Mouse (Mus musculus) heart, embryonic 12.5 days (tissue): ENCODE data around the gene Klhl41. TPM values are rescaled to one million over a fixed set of nuclear protein-coding genes. Genes with fewer than 3 reads are reported as not detected.
"Not testable (repeated sequence)": the region's sequence is repeated elsewhere in the genome, so short reads cannot be mapped to it uniquely, and the experiment has no call there.

ENCODE experiments used
- ATAC-seq: fragments of 200-750 bp; cut with Nextera tagmentation; 2 replicates; pipeline ENCODE4 v1.8.0; 2017; ENCODE audit warnings: moderate TSS enrichment, moderate library complexity; ENCODE audit not compliant: insufficient number of reproducible peaks, low FRiP score
- H3K27ac ChIP-seq: fragments of 300-500 bp; sonication (generic); 2 replicates; pipeline ENCODE4 v1.5.1; 2016; ENCODE audit warnings: mild to moderate bottlenecking, moderate library complexity; ENCODE audit not compliant: poor library complexity, severe bottlenecking
- H3K27me3 ChIP-seq: fragments of 300-500 bp; sonication (generic); replicated peaks from 2 replicates; pipeline ENCODE4 v1.6.1; 2016; ENCODE audit warnings: mild to moderate bottlenecking, moderate library complexity
- H3K36me3 ChIP-seq: fragments of 300-500 bp; sonication (generic); 2 replicates; pipeline ENCODE4 v1.6.1; 2016; ENCODE audit warnings: mild to moderate bottlenecking, moderate library complexity
- H3K4me1 ChIP-seq: fragments of 300-500 bp; sonication (generic); replicated peaks from 2 replicates; pipeline ENCODE4 v1.6.1; 2016; ENCODE audit warnings: mild to moderate bottlenecking
- H3K4me2 ChIP-seq: fragments of 300-500 bp; sonication (generic); 2 replicates; pipeline ENCODE4 v1.6.1; 2016; ENCODE audit warnings: mild to moderate bottlenecking, moderate library complexity
- H3K4me3 ChIP-seq: fragments of 300-500 bp; sonication (generic); 2 replicates; pipeline ENCODE4 v1.5.1; 2016; ENCODE audit warnings: mild to moderate bottlenecking
- H3K9ac ChIP-seq: fragments of 300-500 bp; sonication (generic); 2 replicates; pipeline ENCODE4 v1.6.1; 2016; ENCODE audit warnings: mild to moderate bottlenecking, moderate library complexity
- H3K9me3 ChIP-seq: fragments of 300-500 bp; sonication (generic); replicated peaks from 2 replicates; pipeline ENCODE4 v1.6.1; 2016; ENCODE audit warnings: mild to moderate bottlenecking, moderate library complexity
- WGBS: fragments of 180-500 bp; shearing (Covaris S2); methylation state at CpG from one replicate; pipeline ENCODE4 v1.1.7; 2016; 5-methylcytosine and 5-hydroxymethylcytosine counted together
- polyA plus RNA-seq: library from polyadenylated mRNA; unstranded; fragments of >200 nt; fragmentation: Nextera tagmentation; extraction: Ambion mirVana; gene quantifications from 2 replicates; pipeline ENCODE4 v1.2.1, GENCODE M21; 2016

The Klhl41 gene
- 16.6 and 17.3 TPM in 2 replicates for polyA plus RNA-seq

- Histone ChIP-seq H3K27me3 (no peaks in the 10 kb centered on the region), H3K27ac (peak within 1 kb of the TSS; percentile 74), H3K9ac (peak within 1 kb of the TSS; percentile 56), H3K4me3 (peak within 1 kb of the TSS; percentile 40), H3K36me3 (peaks cover 12% of the 10 kb centered on the region; the same call in 1 of the 2 replicates), H3K4me1 (peaks cover 10% of the 10 kb centered on the region; the same call in 1 of the 2 replicates), H3K9me3 (no peaks in the 10 kb centered on the region), H3K4me2 (peak within 1 kb of the TSS; percentile 63)
- no peak for ATAC-seq
- WGBS: 52% methylated on average over 9 of the region's 9 CpGs
Measured at GRCm38 (mm10) chr2:69669853-69670252, at the start of gene Klhl41. Gene Klhl41 (plus strand): TSS chr2:69670120.

- H3K4me2 ChIP-seq: no peak overlapping the region
- no peaks in the 10 kb centered on the region; the same call in 1 of the 2 replicates for H3K9me3 ChIP-seq
- H3K36me3 ChIP-seq: no peaks in the 10 kb centered on the region
- H3K9ac ChIP-seq: no peak overlapping the region
- 0 out of 2 replicates have a peak, but pooled peaks cover 4% of the 10 kb centered on the region for H3K27me3 ChIP-seq
- 81% methylated on average over 17 of the region's 17 CpGs for WGBS
- no peak overlapping the region for H3K27ac ChIP-seq
- no peak for ATAC-seq
- H3K4me1 ChIP-seq: no peaks in the 10 kb centered on the region
- no peak overlapping the region for H3K4me3 ChIP-seq
Measured at GRCm38 (mm10) chr2:69629215-69629614, 40.7 kb upstream of the Klhl41 start.

- 80% methylated on average over 6 of the region's 6 CpGs for WGBS
- Histone ChIP-seq H3K9ac (no peak overlapping the region), H3K27ac (no peak overlapping the region), H3K4me1 (no peaks in the 10 kb centered on the region), H3K4me2 (no peak overlapping the region), H3K36me3 (no peaks in the 10 kb centered on the region), H3K27me3 (0 out of 2 replicates have a peak, but pooled peaks cover 7% of the 10 kb centered on the region), H3K9me3 (no peaks in the 10 kb centered on the region; the same call in 1 of the 2 replicates), H3K4me3 (no peak overlapping the region)
- no peak for ATAC-seq
Measured at GRCm38 (mm10) chr2:69629914-69630313, 40.0 kb upstream of the Klhl41 start.

- 83% methylated on average over 5 of the region's 5 CpGs for WGBS
- Histone ChIP-seq H3K9me3 (no peaks in the 10 kb centered on the region; the same call in none of the 2 replicates), H3K4me2 (no peak overlapping the region), H3K9ac (no peak overlapping the region), H3K4me3 (no peak overlapping the region), H3K4me1 (no peaks in the 10 kb centered on the region), H3K27ac (no peak overlapping the region), H3K27me3 (0 out of 2 replicates have a peak, but pooled peaks cover 7% of the 10 kb centered on the region), H3K36me3 (no peaks in the 10 kb centered on the region)
- ATAC-seq: no peak
Measured at GRCm38 (mm10) chr2:69630792-69631191, 39.1 kb upstream of the Klhl41 start.

- Histone ChIP-seq H3K27me3 (0 out of 2 replicates have a peak, but pooled peaks cover 7% of the 10 kb centered on the region), H3K4me3 (no peak overlapping the region), H3K4me1 (no peaks in the 10 kb centered on the region), H3K9me3 (no peaks in the 10 kb centered on the region; the same call in none of the 2 replicates), H3K9ac (no peak overlapping the region), H3K36me3 (no peaks in the 10 kb centered on the region), H3K4me2 (no peak overlapping the region), H3K27ac (no peak overlapping the region)
- WGBS: 73% methylated on average over 2 of the region's 2 CpGs
- no peak for ATAC-seq
Measured at GRCm38 (mm10) chr2:69631449-69631848, 38.5 kb upstream of the Klhl41 start.

GRCm38 (mm10) chr2:69635064-69635701, 34.7 kb upstream of the Klhl41 start:
- 11% methylated on average over 11 of the region's 11 CpGs for WGBS
- H3K9ac ChIP-seq: peak overlapping the region; percentile 53

GRCm38 (mm10) chr2:69635807-69636206, 34.1 kb upstream of the Klhl41 start:
- Histone ChIP-seq H3K27ac (no peak overlapping the region), H3K4me3 (no peak overlapping the region), H3K36me3 (no peaks in the 10 kb centered on the region), H3K27me3 (0 out of 2 replicates have a peak, but pooled peaks cover 7% of the 10 kb centered on the region), H3K9me3 (peaks cover 2% of the 10 kb centered on the region), H3K4me1 (no peaks in the 10 kb centered on the region), H3K9ac (no peak overlapping the region), H3K4me2 (no peak overlapping the region)
- ATAC-seq: no peak
- WGBS: 61% methylated on average over 6 of the region's 6 CpGs

More at GRCm38 (mm10) chr2:69635064-69635701, 34.7 kb upstream of the Klhl41 start:
- H3K4me1 ChIP-seq: no peaks in the 10 kb centered on the region
- ATAC-seq: no peak; the same call in 1 of the 2 replicates
- peak overlapping the region; percentile 57 for H3K4me2 ChIP-seq
- 0 out of 2 replicates have a peak, but pooled peaks cover 7% of the 10 kb centered on the region for H3K27me3 ChIP-seq
- peak overlapping the region; percentile 48 for H3K4me3 ChIP-seq
- H3K27ac ChIP-seq: no peak overlapping the region
- H3K9me3 ChIP-seq: peaks cover 2% of the 10 kb centered on the region
- no peaks in the 10 kb centered on the region for H3K36me3 ChIP-seq

GRCm38 (mm10) chr2:69637989-69638388, 31.9 kb upstream of the Klhl41 start:
- not testable (repeated sequence) for H3K9me3 ChIP-seq, H3K27me3 ChIP-seq, H3K4me3 ChIP-seq, H3K27ac ChIP-seq, H3K4me1 ChIP-seq, H3K36me3 ChIP-seq, H3K9ac ChIP-seq, ATAC-seq, H3K4me2 ChIP-seq
- 66% methylated on average over 7 of the region's 7 CpGs for WGBS

GRCm38 (mm10) chr2:69640100-69640499, 29.8 kb upstream of the Klhl41 start:
- WGBS: 67% methylated on average over 10 of the region's 10 CpGs

GRCm38 (mm10) chr2:69644968-69645617, 24.8 kb upstream of the Klhl41 start:
- 89% methylated on average over 11 of the region's 11 CpGs for WGBS
- H3K27ac ChIP-seq: no peak overlapping the region
- H3K4me2 ChIP-seq: no peak overlapping the region
- H3K9ac ChIP-seq: no peak overlapping the region
- H3K27me3 ChIP-seq: no peaks in the 10 kb centered on the region
- H3K36me3 ChIP-seq: no peaks in the 10 kb centered on the region
- no peak overlapping the region for H3K4me3 ChIP-seq
- no peak for ATAC-seq
- no peaks in the 10 kb centered on the region for H3K9me3 ChIP-seq
- no peaks in the 10 kb centered on the region; the same call in 1 of the 2 replicates for H3K4me1 ChIP-seq

More at GRCm38 (mm10) chr2:69640100-69640499, 29.8 kb upstream of the Klhl41 start:
- no peak overlapping the region for H3K4me2 ChIP-seq
- no peak overlapping the region for H3K27ac ChIP-seq
- peaks cover 2% of the 10 kb centered on the region for H3K9me3 ChIP-seq
- no peaks in the 10 kb centered on the region for H3K36me3 ChIP-seq
- H3K27me3 ChIP-seq: no peaks in the 10 kb centered on the region
- H3K4me3 ChIP-seq: no peak overlapping the region
- no peaks in the 10 kb centered on the region for H3K4me1 ChIP-seq
- ATAC-seq: no peak
- H3K9ac ChIP-seq: no peak overlapping the region
